Mouse (Mus musculus) cerebral cortex, adult 2 months (tissue): ENCODE measurements around the gene Rnf213.

Source experiments
- WGBS: fragments of 180-500 bp; shearing (Covaris S2); methylation state at CpG from one replicate; pipeline ENCODE4 v1.1.7; 2018; 5-methylcytosine and 5-hydroxymethylcytosine counted together

Rnf213 gene

GRCm38 (mm10) chr11:119390271-119391231 is 2.3 kb upstream of the Rnf213 start:
- 4% methylated on average over 53 of the region's 53 CpGs for WGBS

DNA sequence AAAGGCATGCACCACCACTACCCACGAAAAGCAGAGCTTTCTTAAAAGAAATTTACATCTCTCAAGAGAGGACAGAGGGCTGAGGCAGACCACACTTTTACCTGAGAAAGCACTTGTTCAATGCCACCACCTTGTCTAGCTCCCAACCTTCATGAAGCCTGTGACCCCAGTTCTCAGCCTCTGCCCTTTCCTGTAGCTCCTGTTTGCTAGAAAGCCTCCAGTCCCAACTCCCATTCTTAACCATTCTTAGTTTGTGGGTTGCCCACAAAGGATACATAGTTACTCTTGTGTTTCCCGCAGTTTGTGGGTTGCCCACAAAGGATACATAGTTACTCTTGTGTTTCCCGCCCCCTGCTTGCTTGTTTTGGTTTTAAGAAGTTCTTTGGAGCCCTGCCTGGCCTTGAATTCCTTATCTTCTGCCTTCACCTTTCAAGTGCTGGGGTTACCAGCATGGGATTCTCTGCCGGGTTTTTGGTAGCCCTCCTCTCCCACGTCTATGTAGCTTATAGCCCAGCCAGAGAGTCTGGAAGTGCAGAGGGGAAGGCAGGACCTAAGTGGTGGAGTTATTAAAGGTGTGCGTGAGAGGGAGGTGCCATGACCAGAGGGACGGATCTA is 1.4 kb upstream of the Rnf213 start:
- WGBS = 59% methylated on average over 7 of the region's 7 CpGs

DNA sequence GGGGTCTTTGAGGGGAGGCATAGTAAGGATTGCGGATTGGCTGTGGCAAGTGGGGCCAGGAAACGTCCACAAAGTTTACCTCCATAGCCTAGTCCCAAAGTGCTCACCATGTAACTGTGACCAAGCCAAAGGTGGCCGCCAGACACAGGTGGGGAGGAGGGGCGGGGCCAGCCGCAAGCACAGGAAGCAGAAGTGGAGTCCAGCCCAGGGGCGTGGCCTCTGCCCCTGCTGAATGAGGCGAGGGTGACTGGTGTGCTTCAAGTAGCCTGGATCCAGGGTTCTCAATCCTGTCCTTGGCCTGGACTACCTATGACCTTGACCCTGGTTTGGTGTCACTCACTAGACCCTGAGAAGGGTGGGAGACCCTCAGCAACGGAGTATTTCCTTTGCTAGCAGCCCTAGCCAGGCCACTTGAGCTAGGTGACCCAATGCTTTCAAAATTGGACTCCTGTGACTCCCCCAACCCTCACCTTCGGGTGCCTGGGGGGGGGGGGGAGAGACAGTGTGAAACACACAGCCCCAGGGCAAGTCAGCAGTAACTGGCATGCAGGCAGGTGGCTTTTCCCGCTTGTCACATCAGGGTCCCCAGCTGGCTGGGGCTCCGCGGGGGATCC is 792 bp upstream of the Rnf213 start:
- 19% methylated on average over 12 of the region's 12 CpGs for WGBS

DNA sequence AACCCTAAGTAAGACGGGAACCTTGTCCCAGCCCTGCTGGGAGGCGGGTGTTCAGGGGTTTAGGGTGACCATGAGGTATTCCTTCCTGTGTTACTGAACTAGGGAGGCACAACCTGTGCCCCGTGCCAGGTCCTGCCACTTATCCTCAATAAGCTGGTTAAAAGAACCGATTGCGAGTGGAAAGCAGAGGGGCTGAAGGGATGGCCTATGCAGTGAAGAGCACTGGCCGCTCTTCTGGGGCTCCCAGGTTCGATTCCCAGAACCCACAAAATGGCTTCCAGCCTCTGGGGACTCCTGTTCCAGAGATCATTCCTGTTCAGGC is 544 bp downstream of the Rnf213 start:
- 34% methylated on average over 7 of the region's 7 CpGs for WGBS

GRCm38 (mm10) chr11:119394210-119394609 is 1.3 kb downstream of the Rnf213 start:
- WGBS = 77% methylated on average over 6 of the region's 6 CpGs

GRCm38 (mm10) chr11:119395394-119395793 is 2.5 kb downstream of the Rnf213 start:
- 52% methylated on average over 7 of the region's 7 CpGs for WGBS

- whole genome bisulfite sequencing = 57% methylated on average over 13 of the region's 13 CpGs
Observed at GRCm38 (mm10) chr11:119395931-119396330, 3.0 kb downstream of the Rnf213 start.

DNA sequence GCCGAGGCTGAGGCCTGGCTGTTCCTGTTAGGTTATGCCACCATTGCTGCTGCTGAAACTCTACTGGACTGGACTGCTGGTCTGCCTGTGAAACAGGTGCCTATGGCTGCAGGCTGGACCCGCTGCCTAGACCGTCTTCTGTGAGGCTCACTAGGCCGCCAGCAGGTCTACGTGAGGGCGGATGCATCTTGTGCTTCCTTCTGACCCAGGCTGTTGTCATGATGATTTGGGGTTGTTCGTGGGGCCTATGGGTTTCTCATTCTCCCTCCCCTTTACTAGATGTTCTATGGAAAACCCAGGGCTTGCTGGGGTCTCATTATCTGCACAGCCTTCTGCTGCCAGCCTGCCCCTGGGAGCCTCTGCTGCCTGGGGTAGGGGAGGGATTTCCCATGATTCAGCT is 3.6 kb downstream of the Rnf213 start:
- 87% methylated on average over 7 of the region's 7 CpGs for WGBS

- WGBS = 83% methylated on average over 11 of the region's 11 CpGs
Observed at GRCm38 (mm10) chr11:119402501-119403160, 9.7 kb downstream of the Rnf213 start.

- 67% methylated on average over 5 of the region's 5 CpGs for WGBS
Observed at GRCm38 (mm10) chr11:119404627-119405026, 11.7 kb downstream of the Rnf213 start.

DNA sequence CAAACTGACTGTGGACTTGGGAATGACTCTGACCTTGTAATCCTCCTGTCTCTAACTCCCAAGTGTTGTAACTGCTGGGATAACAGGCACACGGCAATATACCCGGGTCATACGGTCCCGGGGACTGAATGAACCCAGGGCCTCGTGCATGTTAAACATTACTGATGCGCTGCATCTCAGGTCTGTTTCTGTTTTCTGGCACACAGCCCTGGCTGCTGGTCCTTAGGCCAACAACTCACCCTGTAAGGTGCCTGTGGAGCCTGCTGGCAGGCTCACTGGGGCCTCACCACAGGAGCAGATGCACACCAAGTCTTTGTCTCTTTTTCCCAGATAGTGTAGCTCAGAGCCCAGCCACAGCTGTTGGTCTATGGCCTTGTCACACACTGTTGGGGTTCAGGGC is 14.5 kb downstream of the Rnf213 start:
- WGBS = 90% methylated on average over 6 of the region's 6 CpGs

GRCm38 (mm10) chr11:119407977-119408376 is 15.1 kb downstream of the Rnf213 start:
- 68% methylated on average over 5 of the region's 5 CpGs for WGBS

DNA sequence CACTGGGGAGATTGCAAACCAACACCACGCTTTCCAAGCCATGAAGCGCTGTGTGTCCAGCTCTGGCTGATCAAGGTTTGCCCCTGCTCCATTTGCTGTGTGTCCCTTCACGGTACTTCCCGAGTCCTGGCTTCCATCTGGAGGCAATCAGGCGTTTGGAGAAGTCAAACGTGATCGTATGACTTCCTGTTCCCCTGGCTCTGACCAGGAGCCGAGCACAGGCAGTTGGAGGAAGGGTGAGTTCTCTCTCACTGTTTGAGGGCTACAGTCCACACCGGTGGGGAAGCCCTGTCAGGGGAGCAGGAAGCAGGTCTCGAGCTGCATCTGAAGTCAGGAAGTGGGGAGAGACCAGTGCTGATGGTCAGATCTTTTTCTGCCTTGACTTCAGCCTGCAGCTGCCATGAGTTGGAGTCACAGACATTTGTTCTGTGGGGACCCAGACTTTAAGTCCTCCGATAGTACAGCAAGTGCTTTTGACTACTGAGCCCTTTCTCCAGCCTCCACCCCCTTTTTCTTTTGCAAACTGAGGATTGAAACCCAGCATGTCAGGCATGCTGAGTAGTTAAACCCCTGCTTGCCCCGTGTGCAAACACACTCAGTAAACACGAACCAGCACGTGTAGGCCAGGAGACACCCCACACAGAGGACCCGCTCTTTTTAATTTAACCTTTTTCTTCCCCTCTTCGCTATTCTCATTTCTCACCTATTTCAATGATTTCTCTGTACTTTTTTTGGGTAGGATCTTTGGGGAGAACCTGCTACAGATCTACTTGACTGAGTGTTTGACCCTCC is 26.6 kb downstream of the Rnf213 start:
- 81% methylated on average over 16 of the region's 16 CpGs for WGBS

DNA sequence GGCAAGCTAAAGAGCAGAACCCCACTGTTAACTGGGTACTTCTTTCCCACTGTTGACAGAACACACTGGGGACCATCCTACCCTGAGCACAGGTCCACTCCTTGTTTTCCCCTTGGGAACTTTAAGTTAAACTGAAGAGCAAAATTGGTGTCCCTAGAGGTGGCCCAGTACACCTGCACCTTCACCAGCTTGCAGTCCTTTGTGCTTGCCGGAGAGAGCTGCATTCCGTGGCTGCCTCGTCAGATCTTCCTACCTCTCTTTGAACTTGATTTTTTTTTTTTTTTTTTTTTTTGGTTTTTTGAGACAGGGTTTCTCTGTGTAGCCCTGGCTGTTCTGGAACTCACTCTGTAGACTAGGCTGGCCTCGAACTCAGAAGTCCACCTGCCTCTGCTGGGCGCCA is 27.5 kb downstream of the Rnf213 start:
- 95% methylated on average over 5 of the region's 5 CpGs for WGBS

- WGBS = 83% methylated on average over 6 of the region's 6 CpGs
Observed at GRCm38 (mm10) chr11:119427431-119427830, 34.5 kb downstream of the Rnf213 start.

- WGBS = 92% methylated on average over 5 of the region's 5 CpGs
Observed at GRCm38 (mm10) chr11:119427986-119428385, 35.1 kb downstream of the Rnf213 start.

DNA sequence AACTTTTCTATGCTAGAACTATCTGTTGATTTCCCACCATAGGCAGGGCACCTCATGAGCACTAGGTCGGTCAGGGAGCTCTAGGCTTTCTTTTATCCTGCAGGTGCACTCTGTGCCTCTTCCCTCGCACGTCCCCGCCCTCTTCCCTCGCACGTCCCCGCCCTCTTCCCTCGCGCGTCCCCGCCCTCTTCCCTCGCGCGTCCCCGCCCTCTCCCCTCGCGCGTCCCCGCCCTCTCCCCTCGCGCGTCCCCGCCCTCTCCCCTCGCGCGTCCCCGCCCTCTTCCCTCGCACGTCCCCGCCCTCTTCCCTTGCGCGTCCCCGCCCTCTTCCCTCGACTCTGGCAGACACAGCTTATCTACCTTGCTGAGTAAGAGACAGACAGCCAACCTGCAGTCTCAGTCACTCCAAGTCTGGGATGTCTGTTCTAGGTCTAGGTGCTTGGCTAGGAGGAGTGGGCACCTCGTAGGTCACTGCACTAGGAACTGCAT is 35.8 kb downstream of the Rnf213 start:
- WGBS = 4% methylated on average over 32 of the region's 35 CpGs

GRCm38 (mm10) chr11:119431516-119431915 is 38.6 kb downstream of the Rnf213 start:
- 93% methylated on average over 12 of the region's 12 CpGs for WGBS

GRCm38 (mm10) chr11:119432706-119433105 is 39.8 kb downstream of the Rnf213 start:
- 54% methylated on average over 7 of the region's 7 CpGs for WGBS

DNA sequence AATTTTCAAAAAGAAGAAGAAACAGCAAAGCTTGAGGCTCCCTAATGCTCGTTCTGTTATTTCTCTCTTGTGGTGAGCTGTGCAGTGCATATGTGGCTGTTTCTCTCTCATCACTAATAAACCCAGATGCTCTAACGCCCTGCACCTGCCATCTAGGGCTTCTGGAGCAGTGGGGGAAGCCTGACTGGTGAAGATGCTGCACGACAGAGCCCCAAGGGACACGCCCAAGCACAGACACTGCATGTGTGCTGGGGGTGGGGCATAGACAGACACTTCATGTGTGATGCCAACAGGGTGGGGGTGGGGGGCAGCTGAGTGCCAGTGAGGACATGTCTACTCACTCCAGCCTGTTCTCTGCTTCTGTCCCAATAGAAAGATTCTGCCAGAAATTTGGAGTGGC is 41.4 kb downstream of the Rnf213 start:
- WGBS = 75% methylated on average over 4 of the region's 4 CpGs
